Mouse (Mus musculus) stomach, embryonic 16.5 days (tissue): ENCODE results near the gene Olfr187. TPM values are rescaled to one million over a fixed set of nuclear protein-coding genes. Genes with fewer than 3 reads are reported as not detected.
"Not testable (repeated sequence)": the region's sequence is repeated elsewhere in the genome, so short reads cannot be mapped to it uniquely, and the experiment has no call there.

Experiments used
- ATAC-seq: fragments of 200-750 bp; cut with Nextera tagmentation; 2 replicates; pipeline ENCODE4 v1.8.0; 2017; ENCODE audit warnings: moderate number of reproducible peaks, moderate TSS enrichment; ENCODE audit not compliant: insufficient read depth, low FRiP score
- H3K27ac ChIP-seq: fragments of 300-500 bp; sonication (generic); 2 replicates; pipeline ENCODE4 v1.5.1; 2014; ENCODE audit warnings: low read length
- H3K27me3 ChIP-seq: fragments of 300-500 bp; sonication (generic); 2 replicates; pipeline ENCODE4 v1.6.1; 2014; ENCODE audit warnings: low read length, control low read depth, mixed read lengths; ENCODE audit not compliant: control insufficient read depth, insufficient read depth
- H3K36me3 ChIP-seq: fragments of 300-500 bp; sonication (generic); 2 replicates; pipeline ENCODE4 v1.6.1; 2014; ENCODE audit warnings: low read length; ENCODE audit not compliant: control insufficient read depth, insufficient read depth
- H3K4me1 ChIP-seq: fragments of 300-500 bp; sonication (generic); 2 replicates; pipeline ENCODE4 v1.6.1; 2014; ENCODE audit warnings: low read length, control low read depth, mixed read lengths; ENCODE audit not compliant: control insufficient read depth, insufficient read depth
- H3K4me2 ChIP-seq: fragments of 300-500 bp; sonication (generic); 2 replicates; pipeline ENCODE4 v1.6.1; 2014; ENCODE audit warnings: low read depth, low read length, mixed read lengths
- H3K4me3 ChIP-seq: fragments of 300-500 bp; sonication (generic); replicated peaks from 2 replicates; pipeline ENCODE4 v1.5.1; 2014; ENCODE audit warnings: mild to moderate bottlenecking, low read length
- H3K9ac ChIP-seq: fragments of 300-500 bp; sonication (generic); 2 replicates; pipeline ENCODE4 v1.6.1; 2014; ENCODE audit warnings: low read length
- H3K9me3 ChIP-seq: fragments of 300-500 bp; sonication (generic); replicated peaks from 2 replicates; pipeline ENCODE4 v1.6.1; 2016; ENCODE audit warnings: low read length, control low read depth; ENCODE audit not compliant: control insufficient read depth
- WGBS: fragments of 180-500 bp; shearing (Covaris S2); extraction: QIAGEN DNeasy Blood & Tissue Kit; methylation state at CpG from one replicate; pipeline ENCODE4 v1.1.7; 2014; 5-methylcytosine and 5-hydroxymethylcytosine counted together
- polyA plus RNA-seq: library from polyadenylated mRNA; unstranded; fragments of >200 nt; fragmentation: Nextera tagmentation; extraction: Ambion mirVana; gene quantifications from 2 replicates; pipeline ENCODE4 v1.2.1, GENCODE M21; 2015

Olfr187 gene
- polyA plus RNA-seq, result 0.24 TPM in 1 of 2 replicates, not detected in the other

- peak; percentile 71 for ATAC-seq
- no peaks in the 10 kb centered on the region for H3K9me3 ChIP-seq
- H3K9ac ChIP-seq, result no peak within 1 kb of the TSS
- H3K4me3 ChIP-seq, result peak within 1 kb of the TSS; percentile 12
- no peaks in the 10 kb centered on the region for H3K36me3 ChIP-seq
- WGBS, result 55% methylated on average over 7 of the region's 7 CpGs
- peak within 1 kb of the TSS; percentile 27; the same call in 1 of the 2 replicates for H3K27ac ChIP-seq
- H3K4me2 ChIP-seq, result peak within 1 kb of the TSS; percentile 39
- H3K27me3 ChIP-seq, result no peaks in the 10 kb centered on the region
- H3K4me1 ChIP-seq, result no peaks in the 10 kb centered on the region
These were observed at the start of gene Olfr187 for GRCm38 (mm10) chr16:59039710-59040109. Olfr187 (minus strand) TSS chr16:59039767.

- not testable (repeated sequence) for H3K9ac ChIP-seq, H3K36me3 ChIP-seq, ATAC-seq, H3K4me2 ChIP-seq, H3K4me1 ChIP-seq, H3K9me3 ChIP-seq, H3K4me3 ChIP-seq, H3K27ac ChIP-seq, H3K27me3 ChIP-seq
- 77% methylated on average over 2 of the region's 2 CpGs for WGBS
These were observed 41.5 kb upstream of the Olfr187 start for GRCm38 (mm10) chr16:59081113-59081512.

- H3K9ac ChIP-seq, result no peak within 1 kb of the TSS
- H3K27ac ChIP-seq, result no peak within 1 kb of the TSS
- no peaks in the 10 kb centered on the region for H3K36me3 ChIP-seq
- no peak for ATAC-seq
- H3K9me3 ChIP-seq, result no peaks in the 10 kb centered on the region
- WGBS, result 80% methylated on average over 5 of the region's 5 CpGs
- no peaks in the 10 kb centered on the region for H3K4me1 ChIP-seq
- no peak within 1 kb of the TSS for H3K4me3 ChIP-seq
- no peaks in the 10 kb centered on the region for H3K27me3 ChIP-seq
- no peak within 1 kb of the TSS for H3K4me2 ChIP-seq
These were observed 38.3 kb upstream of the Olfr187 start, which contains the start of gene Olfr190 for GRCm38 (mm10) chr16:59077905-59078304. Olfr190 (minus strand) TSS chr16:59078005.

- 76% methylated on average over 1 of the region's 1 CpGs for WGBS
- H3K9ac ChIP-seq, result no peak overlapping the region
- no peak overlapping the region for H3K4me3 ChIP-seq
- H3K4me1 ChIP-seq, result no peaks in the 10 kb centered on the region
- no peaks in the 10 kb centered on the region for H3K27me3 ChIP-seq
- no peaks in the 10 kb centered on the region for H3K36me3 ChIP-seq
- no peak overlapping the region for H3K27ac ChIP-seq
- no peak overlapping the region for H3K4me2 ChIP-seq
- ATAC-seq, result no peak
- no peaks in the 10 kb centered on the region for H3K9me3 ChIP-seq
These were observed 34.0 kb upstream of the Olfr187 start for GRCm38 (mm10) chr16:59073520-59073919.

GRCm38 (mm10) chr16:59071755-59072154 lies 32.2 kb upstream of the Olfr187 start:
- ATAC-seq, result no peak
- Histone ChIP-seq H3K4me3 (no peak overlapping the region), H3K27me3 (no peaks in the 10 kb centered on the region), H3K4me2 (no peak overlapping the region), H3K9ac (no peak overlapping the region), H3K36me3 (no peaks in the 10 kb centered on the region), H3K9me3 (no peaks in the 10 kb centered on the region), H3K4me1 (no peaks in the 10 kb centered on the region), H3K27ac (no peak overlapping the region)

GRCm38 (mm10) chr16:59062411-59062810 lies 22.8 kb upstream of the Olfr187 start:
- H3K4me2 ChIP-seq, H3K9me3 ChIP-seq, ATAC-seq, H3K27ac ChIP-seq, H3K27me3 ChIP-seq, H3K36me3 ChIP-seq, H3K4me1 ChIP-seq, H3K4me3 ChIP-seq, H3K9ac ChIP-seq: not testable (repeated sequence)
- WGBS, result 56% methylated on average over 3 of the region's 3 CpGs

GRCm38 (mm10) chr16:59049286-59049685 lies 9.7 kb upstream of the Olfr187 start:
- 89% methylated on average over 2 of the region's 2 CpGs for WGBS
- not testable (repeated sequence) for H3K36me3 ChIP-seq, H3K4me1 ChIP-seq, H3K27me3 ChIP-seq, ATAC-seq, H3K4me3 ChIP-seq, H3K9ac ChIP-seq, H3K4me2 ChIP-seq, H3K27ac ChIP-seq, H3K9me3 ChIP-seq

GRCm38 (mm10) chr16:59048860-59049259 lies 9.3 kb upstream of the Olfr187 start:
- Histone ChIP-seq H3K27me3 (no peaks in the 10 kb centered on the region), H3K9ac (no peak overlapping the region), H3K4me3 (no peak overlapping the region), H3K4me2 (no peak overlapping the region), H3K9me3 (no peaks in the 10 kb centered on the region), H3K36me3 (no peaks in the 10 kb centered on the region), H3K27ac (no peak overlapping the region), H3K4me1 (no peaks in the 10 kb centered on the region)
- no peak for ATAC-seq
- 67% methylated on average over 1 of the region's 1 CpGs for WGBS

- WGBS, result 58% methylated on average over 4 of the region's 4 CpGs
- no peak overlapping the region for H3K4me3 ChIP-seq
- no peak overlapping the region for H3K9ac ChIP-seq
- no peaks in the 10 kb centered on the region for H3K36me3 ChIP-seq
- no peaks in the 10 kb centered on the region for H3K9me3 ChIP-seq
- no peaks in the 10 kb centered on the region for H3K27me3 ChIP-seq
- ATAC-seq, result no peak
- no peak overlapping the region for H3K4me2 ChIP-seq
- no peak overlapping the region for H3K27ac ChIP-seq
- H3K4me1 ChIP-seq, result no peaks in the 10 kb centered on the region
These were observed 8.0 kb upstream of the Olfr187 start for GRCm38 (mm10) chr16:59047579-59047978.

GRCm38 (mm10) chr16:59045835-59046234 lies 6.3 kb upstream of the Olfr187 start:
- 83% methylated on average over 3 of the region's 3 CpGs for WGBS
- no peak for ATAC-seq

More at GRCm38 (mm10) chr16:59045835-59046234, 6.3 kb upstream of the Olfr187 start:
- H3K4me1 ChIP-seq, result no peaks in the 10 kb centered on the region
- H3K27me3 ChIP-seq, result no peaks in the 10 kb centered on the region
- H3K9ac ChIP-seq, result no peak overlapping the region
- H3K9me3 ChIP-seq, result no peaks in the 10 kb centered on the region
- no peaks in the 10 kb centered on the region for H3K36me3 ChIP-seq
- no peak overlapping the region for H3K4me3 ChIP-seq
- no peak overlapping the region for H3K27ac ChIP-seq
- no peak overlapping the region for H3K4me2 ChIP-seq
